Mouse (Mus musculus) midbrain, postnatal 0 days (tissue): ENCODE measurements around the gene S1pr2. TPM values are rescaled to one million over a fixed set of nuclear protein-coding genes. Genes with fewer than 3 reads are reported as not detected.

ENCODE experiments used
- ATAC-seq: fragments of 200-750 bp; cut with Nextera tagmentation; 2 replicates; pipeline ENCODE4 v1.8.0; 2017; ENCODE audit warnings: moderate number of reproducible peaks, mild to moderate bottlenecking, moderate TSS enrichment, moderate library complexity; ENCODE audit not compliant: low FRiP score
- DNase-seq: peaks from one replicate; pipeline ENCODE4 v3.0.0-alpha.2; 2015; ENCODE audit warnings: low spot score
- H3K27ac ChIP-seq: fragments of 300-500 bp; sonication (generic); 2 replicates; pipeline ENCODE4 v1.5.1; 2014; ENCODE audit warnings: low read depth, mild to moderate bottlenecking, low read length, mixed read lengths
- H3K27me3 ChIP-seq: fragments of 300-500 bp; sonication (generic); 2 replicates; pipeline ENCODE4 v1.6.1; 2014; ENCODE audit warnings: low read length, control low read depth, mixed read lengths; ENCODE audit not compliant: insufficient read depth
- H3K36me3 ChIP-seq: fragments of 300-500 bp; sonication (generic); 2 replicates; pipeline ENCODE4 v1.6.1; 2014; ENCODE audit warnings: low read length, control low read depth, mixed read lengths; ENCODE audit not compliant: insufficient read depth
- H3K4me1 ChIP-seq: fragments of 300-500 bp; sonication (generic); 2 replicates; pipeline ENCODE4 v1.6.1; 2014; ENCODE audit warnings: mild to moderate bottlenecking, control low read depth, antibody characterized with exemption, low read length, mixed read lengths; ENCODE audit not compliant: insufficient read depth
- H3K4me2 ChIP-seq: fragments of 300-500 bp; sonication (generic); 2 replicates; pipeline ENCODE4 v1.6.1; 2014; ENCODE audit warnings: low read depth, mild to moderate bottlenecking, low read length, mixed read lengths; ENCODE audit not compliant: poor library complexity, severe bottlenecking
- H3K4me3 ChIP-seq: fragments of 300-500 bp; sonication (generic); 2 replicates; pipeline ENCODE4 v1.5.1; 2014; ENCODE audit warnings: low read depth, mild to moderate bottlenecking, low read length, moderate library complexity
- H3K9ac ChIP-seq: fragments of 300-500 bp; sonication (generic); replicated peaks from 2 replicates; pipeline ENCODE4 v1.6.1; 2014; ENCODE audit warnings: mild to moderate bottlenecking, low read length, moderate library complexity, mixed read lengths; ENCODE audit not compliant: poor library complexity, severe bottlenecking
- H3K9me3 ChIP-seq: fragments of 300-500 bp; sonication (generic); 2 replicates; pipeline ENCODE4 v1.6.1; 2016; ENCODE audit warnings: low read length, control low read depth
- CTCF ChIP-seq: IDR thresholded peaks from 2 replicates; pipeline ENCODE4 v1.5.1; 2016; ENCODE audit warnings: antibody characterized with exemption, mild to moderate bottlenecking
- WGBS: fragments of 180-500 bp; shearing (Covaris S2); extraction: QIAGEN DNeasy Blood & Tissue Kit; methylation state at CpG from one replicate; pipeline ENCODE4 v1.1.7; 2014; 5-methylcytosine and 5-hydroxymethylcytosine counted together
- polyA plus RNA-seq: library from polyadenylated mRNA; unstranded; fragments of >200 nt; fragmentation: Nextera tagmentation; extraction: Ambion mirVana; gene quantifications from 2 replicates; pipeline ENCODE4 v1.2.1, GENCODE M21; 2015
- total RNA-seq: library from RNA; depleted of rRNA; stranded (reverse); fragments of >200 nt; gene quantifications from 2 replicates; pipeline ENCODE4 v1.2.3, GENCODE M21; 2014

The S1pr2 gene
- total and polyA plus RNA-seq, 2 experiments from 2014 or later = 5.5 to 7.3 TPM

GRCm38 (mm10) chr9:21017177-21017575 is 40.6 kb upstream of the S1pr2 start:
- no peak for TF ChIP-seq CTCF
- DNase-seq = no peak

DNA sequence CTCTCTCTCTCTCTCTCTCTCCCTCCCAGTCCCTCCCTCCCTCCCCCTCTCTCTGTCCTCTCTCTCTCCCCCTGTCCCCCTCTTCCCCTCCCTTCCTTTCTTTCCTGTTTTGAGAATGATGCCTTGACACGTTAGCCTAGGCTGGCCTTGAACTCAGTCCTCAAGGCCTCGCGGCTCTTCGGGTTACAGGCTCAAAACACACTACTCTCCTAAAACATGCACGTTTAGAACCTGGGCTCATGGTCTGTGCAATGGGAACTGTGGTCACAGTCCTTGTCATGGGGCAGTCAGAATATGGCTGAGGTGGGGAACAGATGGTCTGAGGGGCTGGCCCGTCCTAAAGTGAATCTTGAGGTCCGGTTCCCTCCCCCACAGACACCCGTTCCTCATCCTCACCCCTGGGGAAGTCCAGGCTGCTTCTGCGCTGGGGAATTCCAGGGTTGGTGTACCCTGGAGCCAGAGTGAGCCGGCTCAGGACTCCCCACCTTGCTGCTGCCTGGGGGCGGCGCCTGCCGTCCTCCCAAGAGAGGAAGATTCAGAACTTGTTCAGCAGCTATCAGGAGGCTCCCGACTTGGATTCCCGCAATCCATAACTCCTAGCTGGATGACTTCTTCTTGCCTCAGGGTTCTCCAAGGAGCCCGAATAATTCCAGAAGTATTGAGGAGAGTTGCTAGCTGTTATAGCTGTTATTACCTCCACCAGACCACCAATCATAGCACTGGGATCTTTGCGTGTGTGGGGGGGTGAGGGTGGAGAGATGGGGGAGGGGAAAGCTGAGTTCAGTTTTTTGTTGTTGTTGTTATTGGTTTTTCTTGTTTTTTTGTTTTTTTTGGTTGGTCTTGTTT is 40.0 kb upstream of the S1pr2 start:
- H3K4me2 ChIP-seq = no peak overlapping the region
- H3K9ac ChIP-seq = no peak overlapping the region
- WGBS = 4% methylated on average over 17 of the region's 17 CpGs
- H3K27ac ChIP-seq = no peak overlapping the region
- peaks cover 28% of the 10 kb centered on the region for H3K27me3 ChIP-seq
- no peak for ATAC-seq
- no peak for DNase-seq
- 0 out of 2 replicates have a peak overlapping the region, but pooled peaks have one; percentile 20 for H3K4me3 ChIP-seq
- H3K9me3 ChIP-seq = no peaks in the 10 kb centered on the region
- no peaks in the 10 kb centered on the region for H3K4me1 ChIP-seq
- TF ChIP-seq CTCF = no peak
- no peaks in the 10 kb centered on the region for H3K36me3 ChIP-seq

More at GRCm38 (mm10) chr9:21017177-21017575, 40.6 kb upstream of the S1pr2 start:
- no peak for ATAC-seq
- Histone ChIP-seq H3K9me3 (no peaks in the 10 kb centered on the region), H3K27me3 (peaks cover 27% of the 10 kb centered on the region), H3K27ac (no peak overlapping the region), H3K4me3 (no peak overlapping the region), H3K36me3 (no peaks in the 10 kb centered on the region), H3K4me2 (0 out of 2 replicates have a peak overlapping the region, but pooled peaks have one; percentile 3), H3K9ac (no peak overlapping the region), H3K4me1 (no peaks in the 10 kb centered on the region)
- WGBS = 44% methylated on average over 4 of the region's 4 CpGs

DNA sequence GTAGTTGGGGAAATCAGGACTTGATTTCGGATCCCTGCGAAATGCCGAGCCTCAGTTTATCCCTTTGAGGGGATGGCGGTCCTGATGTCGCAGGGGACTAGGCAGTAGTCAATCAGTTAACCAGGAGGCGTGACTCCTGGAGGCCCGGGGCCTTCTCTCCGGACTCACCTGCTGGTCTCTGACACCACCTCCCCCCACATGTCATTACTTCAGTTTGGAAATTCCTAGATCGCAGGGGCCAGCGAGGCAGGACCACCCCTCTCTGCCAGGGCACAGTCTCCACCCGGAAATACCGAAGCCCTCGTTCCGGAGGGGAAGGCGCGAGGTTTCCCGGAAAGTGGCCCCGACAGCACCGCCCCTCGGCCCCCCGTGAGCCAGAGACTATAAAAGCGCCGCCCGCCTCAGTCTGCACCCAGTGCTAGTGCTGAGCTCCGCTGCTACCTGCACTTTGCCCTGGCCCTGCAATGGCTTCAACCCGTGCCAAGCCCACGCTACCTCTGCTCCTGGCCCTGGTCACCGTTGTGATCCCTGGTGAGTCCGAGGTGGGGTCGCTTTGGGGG is 39.1 kb upstream of the S1pr2 start, which contains the start of gene Icam1:
TSS of gene Icam1 (plus strand) at position 415 of the 560 bp plus-strand sequence.
- no peak for TF ChIP-seq CTCF
- H3K4me3 ChIP-seq = peak within 1 kb of the TSS; percentile 20
- H3K4me2 ChIP-seq = peak within 1 kb of the TSS; percentile 36
- no peak; the same call in 1 of the 2 replicates for ATAC-seq
- H3K4me1 ChIP-seq = no peaks in the 10 kb centered on the region
- no peak within 1 kb of the TSS for H3K9ac ChIP-seq
- H3K36me3 ChIP-seq = no peaks in the 10 kb centered on the region
- H3K27ac ChIP-seq = no peak within 1 kb of the TSS
- DNase-seq = no peak
- H3K27me3 ChIP-seq = peaks cover 28% of the 10 kb centered on the region
- WGBS = 2% methylated on average over 30 of the region's 30 CpGs
- no peaks in the 10 kb centered on the region for H3K9me3 ChIP-seq

- TF ChIP-seq CTCF = no peak
- Histone ChIP-seq H3K36me3 (no peaks in the 10 kb centered on the region), H3K27me3 (peaks cover 28% of the 10 kb centered on the region), H3K4me3 (0 out of 2 replicates have a peak overlapping the region, but pooled peaks have one; percentile 7), H3K27ac (no peak overlapping the region), H3K9me3 (no peaks in the 10 kb centered on the region), H3K4me2 (peak overlapping the region; percentile 36), H3K4me1 (no peaks in the 10 kb centered on the region), H3K9ac (no peak overlapping the region)
- 2% methylated on average over 28 of the region's 29 CpGs for WGBS
- ATAC-seq (no peak; the same call in 1 of the 2 replicates), DNase-seq (no peak)
Measured at GRCm38 (mm10) chr9:21014691-21015570, 38.4 kb upstream of the S1pr2 start.

DNA sequence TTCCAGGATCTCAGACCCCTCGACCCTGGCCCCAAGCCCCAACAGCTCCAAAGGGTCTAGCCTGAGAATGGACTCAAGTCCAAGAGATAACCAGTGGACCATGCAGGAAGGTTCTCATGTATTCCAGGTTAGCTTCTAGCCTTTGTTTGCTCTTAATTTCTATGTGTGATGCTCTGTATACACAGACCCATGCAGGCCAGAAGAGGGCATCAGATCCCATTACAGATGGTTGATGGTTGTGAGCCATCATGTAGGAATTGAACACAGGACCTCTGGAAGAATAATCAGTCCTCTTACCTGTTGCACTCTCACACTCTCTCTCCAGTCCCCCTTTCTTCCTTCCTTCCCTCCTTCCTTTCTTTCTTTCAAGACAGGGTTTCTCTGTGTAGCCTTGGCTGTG is 35.8 kb upstream of the S1pr2 start:
- H3K4me1 ChIP-seq = no peaks in the 10 kb centered on the region
- no peak overlapping the region for H3K9ac ChIP-seq
- H3K36me3 ChIP-seq = peaks cover 15% of the 10 kb centered on the region
- WGBS = 50% methylated on average over 1 of the region's 1 CpGs
- ATAC-seq (no peak), DNase-seq (no peak)
- H3K4me3 ChIP-seq = no peak overlapping the region
- H3K4me2 ChIP-seq = no peak overlapping the region
- no peaks in the 10 kb centered on the region for H3K9me3 ChIP-seq
- peaks cover 22% of the 10 kb centered on the region for H3K27me3 ChIP-seq
- no peak overlapping the region for H3K27ac ChIP-seq
- no peak for TF ChIP-seq CTCF
